Mouse (Mus musculus) olfactory bulb, adult 2 months (tissue): ENCODE data around the gene Msantd3.

Source experiments
- CTCF ChIP-seq: fragments of 200-500 bp; IDR thresholded peaks from 2 replicates; pipeline ENCODE4 v1.5.1; 2012; ENCODE audit warnings: low read depth, mild to moderate bottlenecking, low read length, moderate library complexity; ENCODE audit not compliant: insufficient read depth
- POLR2A ChIP-seq: fragments of 200-500 bp; IDR thresholded peaks from 2 replicates; pipeline ENCODE4 v1.6.1; 2012; ENCODE audit warnings: mild to moderate bottlenecking, low read depth, low read length, moderate library complexity; ENCODE audit not compliant: insufficient read depth

GRCm38 (mm10) chr4:48561824-48562223 lies 22.1 kb downstream of the Msantd3 start:
- TF ChIP-seq POLR2A: no peak
- no peak for TF ChIP-seq CTCF
